Mouse (Mus musculus): ENCODE data around the gene Stra8. TPM values are rescaled to one million over a fixed set of nuclear protein-coding genes. Genes with fewer than 3 reads are reported as not detected.

Stra8 gene
- 9.3 and 9.4 TPM in 2 replicates for polyA plus RNA-seq (2012; rRNA removed)

- TF ChIP-seq CTCF (IDR thresholded peaks at IDR 0.05; ENCODE audit: control insufficient read depth, insufficient read depth, insufficient replicate concordance, low read depth, low read length) (no peak), POLR2A (IDR thresholded peaks at IDR 0.05; ENCODE audit: control insufficient read depth, low read depth, low read length) (no peak)
- H3K36me3 ChIP-seq (ENCODE audit: control insufficient read depth, insufficient read depth, low read length) = no peaks in the 10 kb centered on the region
- H3K27me3 ChIP-seq (ENCODE audit: control insufficient read depth, insufficient read depth, low read length) = peaks cover 2% of the 10 kb centered on the region; the same call in 1 of the 2 replicates
- H3K4me3 ChIP-seq (ENCODE audit: control insufficient read depth, low read depth, low read length) = peak within 1 kb of the TSS; percentile 70
- peak within 1 kb of the TSS; percentile 45; the same call in 1 of the 2 replicates for H3K27ac ChIP-seq (ENCODE audit: control insufficient read depth, insufficient read depth, low read depth, low read length)
- peaks cover 4% of the 10 kb centered on the region for H3K4me1 ChIP-seq (ENCODE audit: control insufficient read depth, insufficient read depth, low read length)
Measured at GRCm38 (mm10) chr6:34919956-34920355, at the start of gene Stra8. Gene Stra8, plus strand, starts transcription at chr6:34920163.

- Histone ChIP-seq H3K36me3 (ENCODE audit: control insufficient read depth, insufficient read depth, low read length) (no peaks in the 10 kb centered on the region), H3K27ac (ENCODE audit: control insufficient read depth, insufficient read depth, low read depth, low read length) (no peak overlapping the region), H3K4me3 (ENCODE audit: control insufficient read depth, low read depth, low read length) (no peak overlapping the region), H3K27me3 (ENCODE audit: control insufficient read depth, insufficient read depth, low read length) (no peaks in the 10 kb centered on the region), H3K4me1 (ENCODE audit: control insufficient read depth, insufficient read depth, low read length) (no peaks in the 10 kb centered on the region; the same call in 1 of the 2 replicates)
- TF ChIP-seq POLR2A (IDR thresholded peaks at IDR 0.05; ENCODE audit: control insufficient read depth, low read depth, low read length) = no peak
- TF ChIP-seq CTCF (IDR thresholded peaks at IDR 0.05; ENCODE audit: control insufficient read depth, insufficient read depth, insufficient replicate concordance, low read depth, low read length) = no peak
Measured at GRCm38 (mm10) chr6:34870724-34871123, 49.2 kb upstream of the Stra8 start.

- H3K4me3 ChIP-seq (ENCODE audit: control insufficient read depth, low read depth, low read length) = no peak overlapping the region
- no peak overlapping the region for H3K27ac ChIP-seq (ENCODE audit: control insufficient read depth, insufficient read depth, low read depth, low read length)
- no peaks in the 10 kb centered on the region for H3K27me3 ChIP-seq (ENCODE audit: control insufficient read depth, insufficient read depth, low read length)
- peaks cover 2% of the 10 kb centered on the region; the same call in 1 of the 2 replicates for H3K4me1 ChIP-seq (ENCODE audit: control insufficient read depth, insufficient read depth, low read length)
- TF ChIP-seq CTCF (IDR thresholded peaks at IDR 0.05; ENCODE audit: control insufficient read depth, insufficient read depth, insufficient replicate concordance, low read depth, low read length) (no peak), POLR2A (IDR thresholded peaks at IDR 0.05; ENCODE audit: control insufficient read depth, low read depth, low read length) (no peak)
- no peaks in the 10 kb centered on the region for H3K36me3 ChIP-seq (ENCODE audit: control insufficient read depth, insufficient read depth, low read length)
Measured at GRCm38 (mm10) chr6:34871929-34872328, 48.0 kb upstream of the Stra8 start.

GRCm38 (mm10) chr6:34872871-34873270, 47.1 kb upstream of the Stra8 start:
- H3K27ac ChIP-seq (ENCODE audit: control insufficient read depth, insufficient read depth, low read depth, low read length) = no peak overlapping the region
- H3K4me1 ChIP-seq (ENCODE audit: control insufficient read depth, insufficient read depth, low read length) = peaks cover 2% of the 10 kb centered on the region; the same call in 1 of the 2 replicates
- TF ChIP-seq POLR2A (IDR thresholded peaks at IDR 0.05; ENCODE audit: control insufficient read depth, low read depth, low read length) (no peak), CTCF (IDR thresholded peaks at IDR 0.05; ENCODE audit: control insufficient read depth, insufficient read depth, insufficient replicate concordance, low read depth, low read length) (no peak)
- no peaks in the 10 kb centered on the region for H3K27me3 ChIP-seq (ENCODE audit: control insufficient read depth, insufficient read depth, low read length)
- no peak overlapping the region for H3K4me3 ChIP-seq (ENCODE audit: control insufficient read depth, low read depth, low read length)
- H3K36me3 ChIP-seq (ENCODE audit: control insufficient read depth, insufficient read depth, low read length) = no peaks in the 10 kb centered on the region

- TF ChIP-seq POLR2A (IDR thresholded peaks at IDR 0.05; ENCODE audit: control insufficient read depth, low read depth, low read length) (no peak), CTCF (IDR thresholded peaks at IDR 0.05; ENCODE audit: control insufficient read depth, insufficient read depth, insufficient replicate concordance, low read depth, low read length) (no peak)
- Histone ChIP-seq H3K27ac (ENCODE audit: control insufficient read depth, insufficient read depth, low read depth, low read length) (peak overlapping the region; percentile 7), H3K27me3 (ENCODE audit: control insufficient read depth, insufficient read depth, low read length) (no peaks in the 10 kb centered on the region), H3K4me1 (ENCODE audit: control insufficient read depth, insufficient read depth, low read length) (peaks cover 9% of the 10 kb centered on the region), H3K36me3 (ENCODE audit: control insufficient read depth, insufficient read depth, low read length) (no peaks in the 10 kb centered on the region), H3K4me3 (ENCODE audit: control insufficient read depth, low read depth, low read length) (no peak overlapping the region)
Measured at GRCm38 (mm10) chr6:34874101-34874921, 45.7 kb upstream of the Stra8 start.

- H3K36me3 ChIP-seq (ENCODE audit: control insufficient read depth, insufficient read depth, low read length) = no peaks in the 10 kb centered on the region
- no peak overlapping the region for H3K27ac ChIP-seq (ENCODE audit: control insufficient read depth, insufficient read depth, low read depth, low read length)
- peaks cover 9% of the 10 kb centered on the region for H3K4me1 ChIP-seq (ENCODE audit: control insufficient read depth, insufficient read depth, low read length)
- TF ChIP-seq POLR2A (IDR thresholded peaks at IDR 0.05; ENCODE audit: control insufficient read depth, low read depth, low read length) = no peak
- no peak for TF ChIP-seq CTCF (IDR thresholded peaks at IDR 0.05; ENCODE audit: control insufficient read depth, insufficient read depth, insufficient replicate concordance, low read depth, low read length)
- no peaks in the 10 kb centered on the region for H3K27me3 ChIP-seq (ENCODE audit: control insufficient read depth, insufficient read depth, low read length)
- no peak overlapping the region for H3K4me3 ChIP-seq (ENCODE audit: control insufficient read depth, low read depth, low read length)
Measured at GRCm38 (mm10) chr6:34875268-34875761, 44.6 kb upstream of the Stra8 start.

GRCm38 (mm10) chr6:34875966-34876834, 43.8 kb upstream of the Stra8 start:
- H3K4me1 ChIP-seq (ENCODE audit: control insufficient read depth, insufficient read depth, low read length) = peaks cover 9% of the 10 kb centered on the region
- no peak for TF ChIP-seq CTCF (IDR thresholded peaks at IDR 0.05; ENCODE audit: control insufficient read depth, insufficient read depth, insufficient replicate concordance, low read depth, low read length)
- TF ChIP-seq POLR2A (IDR thresholded peaks at IDR 0.05; ENCODE audit: control insufficient read depth, low read depth, low read length) = no peak
- no peak overlapping the region for H3K4me3 ChIP-seq (ENCODE audit: control insufficient read depth, low read depth, low read length)
- H3K27ac ChIP-seq (ENCODE audit: control insufficient read depth, insufficient read depth, low read depth, low read length) = no peak overlapping the region
- no peaks in the 10 kb centered on the region for H3K36me3 ChIP-seq (ENCODE audit: control insufficient read depth, insufficient read depth, low read length)
- H3K27me3 ChIP-seq (ENCODE audit: control insufficient read depth, insufficient read depth, low read length) = no peaks in the 10 kb centered on the region

Measured in testis, adult 2 months (tissue).